Mouse (Mus musculus): ENCODE data around the gene Dnph1.

Dnph1 gene

GRCm38 (mm10) chr17:46503847-46504638 is 7.5 kb downstream of the Dnph1 start:
- CTCF ChIA-PET, result no interaction called here

GRCm38 (mm10) chr17:46505617-46506016 is 9.1 kb downstream of the Dnph1 start:
- CTCF ChIA-PET, result no interaction called here

- CTCF ChIA-PET, result interaction anchor here (0.7 kb wide), 1 partner anchor 477 kb away, joined by 4 read pairs; no protein-coding TSS in a partner anchor
These were observed 14.7 kb downstream of the Dnph1 start for GRCm38 (mm10) chr17:46511059-46511710.

- CTCF ChIA-PET, result interaction anchor here (0.6 kb wide), 1 partner anchor 146 kb away, joined by 12 read pairs; no protein-coding TSS in a partner anchor
These were observed 16.8 kb downstream of the Dnph1 start for GRCm38 (mm10) chr17:46513329-46513728.

- CTCF ChIA-PET, result interaction anchor here (0.6 kb wide), 1 partner anchor 339 kb away, joined by 3 read pairs; no protein-coding TSS in a partner anchor
These were observed 23.5 kb downstream of the Dnph1 start for GRCm38 (mm10) chr17:46519971-46520370.

- CTCF ChIA-PET, result interaction anchor here (0.6 kb wide), 1 partner anchor 338 kb away, joined by 3 read pairs; no protein-coding TSS in a partner anchor
These were observed 24.0 kb downstream of the Dnph1 start for GRCm38 (mm10) chr17:46520385-46520979.

GRCm38 (mm10) chr17:46521174-46521573 is 24.7 kb downstream of the Dnph1 start:
- CTCF ChIA-PET, result no interaction called here

GRCm38 (mm10) chr17:46521963-46522668 is 25.6 kb downstream of the Dnph1 start:
- CTCF ChIA-PET, result no interaction called here

GRCm38 (mm10) chr17:46525065-46525464 is 28.6 kb downstream of the Dnph1 start:
- CTCF ChIA-PET, result no interaction called here

GRCm38 (mm10) chr17:46525579-46526307 is 29.2 kb downstream of the Dnph1 start:
- CTCF ChIA-PET, result no interaction called here

- CTCF ChIA-PET, result interaction anchor here (0.7 kb wide), 1 partner anchor 109 kb away, joined by 3 read pairs; no protein-coding TSS in a partner anchor
These were observed 47.1 kb downstream of the Dnph1 start for GRCm38 (mm10) chr17:46543661-46544060.

GRCm38 (mm10) chr17:46545813-46546564 is 49.5 kb downstream of the Dnph1 start, which contains the start of gene Cul9:
Cul9 (minus strand) TSS chr17:46546388.
- CTCF ChIA-PET, result interaction anchor here (1.0 kb wide), 1 partner anchor 9 kb away, joined by 3 read pairs; no protein-coding TSS in a partner anchor

GRCm38 (mm10) chr17:46546591-46546990 is 50.1 kb downstream of the Dnph1 start:
- CTCF ChIA-PET, result no interaction called here

GRCm38 (mm10) chr17:46546995-46547394 is 50.5 kb downstream of the Dnph1 start:
- CTCF ChIA-PET, result no interaction called here

GRCm38 (mm10) chr17:46547923-46548322 is 51.4 kb downstream of the Dnph1 start:
- CTCF ChIA-PET, result no interaction called here

- CTCF ChIA-PET, result no interaction called here
These were observed 52.2 kb downstream of the Dnph1 start for GRCm38 (mm10) chr17:46548741-46549140.

GRCm38 (mm10) chr17:46549193-46549592 is 52.7 kb downstream of the Dnph1 start:
- CTCF ChIA-PET, result interaction anchor here (0.7 kb wide), 1 partner anchor 159 kb away, joined by 15 read pairs; no protein-coding TSS in a partner anchor
